Mouse (Mus musculus) liver, embryonic 13.5 days (tissue): Measurements from ENCODE around the gene Bmper. TPM values are rescaled to one million over a fixed set of nuclear protein-coding genes. Genes with fewer than 3 reads are reported as not detected.

ENCODE experiments used
- ATAC-seq: fragments of 200-750 bp; cut with Nextera tagmentation; 2 replicates; pipeline ENCODE4 v1.8.0; 2017; ENCODE audit warnings: low read depth, mild to moderate bottlenecking, moderate number of reproducible peaks, moderate library complexity
- DNase-seq: peaks from one replicate; pipeline ENCODE4 v3.0.0; 2022
- H3K27ac ChIP-seq: fragments of 300-500 bp; sonication (generic); 2 replicates; pipeline ENCODE4 v1.5.1; 2015; ENCODE audit warnings: moderate library complexity, mild to moderate bottlenecking, inconsistent platforms
- H3K27me3 ChIP-seq: fragments of 300-500 bp; sonication (generic); 2 replicates; pipeline ENCODE4 v1.6.1; 2015; ENCODE audit warnings: mild to moderate bottlenecking, inconsistent platforms
- H3K36me3 ChIP-seq: fragments of 300-500 bp; sonication (generic); 2 replicates; pipeline ENCODE4 v1.6.1; 2015; ENCODE audit warnings: mild to moderate bottlenecking, inconsistent platforms
- H3K4me1 ChIP-seq: fragments of 300-500 bp; sonication (generic); replicated peaks from 2 replicates; pipeline ENCODE4 v1.6.1; 2015; ENCODE audit warnings: inconsistent platforms
- H3K4me2 ChIP-seq: fragments of 300-500 bp; sonication (generic); 2 replicates; pipeline ENCODE4 v1.6.1; 2015; ENCODE audit warnings: inconsistent platforms, mild to moderate bottlenecking, moderate library complexity
- H3K4me3 ChIP-seq: fragments of 300-500 bp; sonication (generic); replicated peaks from 2 replicates; pipeline ENCODE4 v1.5.1; 2015; ENCODE audit warnings: mild to moderate bottlenecking, inconsistent platforms
- H3K9ac ChIP-seq: fragments of 300-500 bp; sonication (generic); 2 replicates; pipeline ENCODE4 v1.6.1; 2015; ENCODE audit warnings: mild to moderate bottlenecking, inconsistent platforms
- H3K9me3 ChIP-seq: fragments of 300-500 bp; sonication (generic); replicated peaks from 2 replicates; pipeline ENCODE4 v1.6.1; 2016; ENCODE audit warnings: inconsistent platforms
- WGBS: fragments of 180-500 bp; shearing (Covaris S2); methylation state at CpG from one replicate; pipeline ENCODE4 v1.1.7; 2015; ENCODE audit not compliant: insufficient replicate concordance; 5-methylcytosine and 5-hydroxymethylcytosine counted together
- polyA plus RNA-seq: library from polyadenylated mRNA; unstranded; fragments of >200 nt; fragmentation: Nextera tagmentation; extraction: Ambion mirVana; gene quantifications from 2 replicates; pipeline ENCODE4 v1.2.1, GENCODE M21; 2015

Bmper gene
- polyA plus RNA-seq, 1 experiment from 2014 or later, result 0.28 TPM

- 29% methylated on average over 3 of the region's 3 CpGs for WGBS
- no peak for ATAC-seq
- Histone ChIP-seq H3K27ac (no peak overlapping the region), H3K9ac (no peak overlapping the region), H3K4me3 (no peak overlapping the region), H3K9me3 (no peaks in the 10 kb centered on the region), H3K36me3 (no peaks in the 10 kb centered on the region), H3K4me2 (no peak overlapping the region), H3K27me3 (no peaks in the 10 kb centered on the region), H3K4me1 (no peaks in the 10 kb centered on the region)
- no peak for DNase-seq
Measured at GRCm38 (mm10) chr9:23497626-23498025, 274.8 kb downstream of the Bmper start.

DNA sequence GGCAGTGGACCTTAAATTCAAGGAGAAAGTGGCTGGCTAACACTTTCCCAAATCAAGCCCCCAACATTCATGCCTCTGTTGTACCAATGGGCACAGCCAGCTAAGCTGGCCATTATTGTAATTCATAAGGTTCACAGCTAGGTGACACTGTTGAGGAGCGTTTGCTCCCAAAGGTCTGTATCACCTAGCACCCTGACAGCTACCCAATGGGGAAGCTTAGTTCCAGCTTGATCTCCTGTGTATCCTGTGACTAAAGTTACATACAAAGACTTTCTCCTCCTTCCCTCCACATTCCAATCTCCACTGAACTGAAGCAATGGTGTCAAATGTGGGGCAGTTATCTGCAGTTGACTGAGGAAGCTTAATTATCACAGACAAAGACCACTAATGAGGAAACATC lies 311.0 kb downstream of the Bmper start:
- H3K36me3 ChIP-seq, result no peaks in the 10 kb centered on the region
- H3K4me3 ChIP-seq, result no peak overlapping the region
- H3K4me2 ChIP-seq, result no peak overlapping the region
- H3K27ac ChIP-seq, result no peak overlapping the region
- 17% methylated on average over 1 of the region's 1 CpGs for WGBS
- ATAC-seq (no peak), DNase-seq (no peak)
- no peak overlapping the region for H3K9ac ChIP-seq
- H3K9me3 ChIP-seq, result no peaks in the 10 kb centered on the region
- no peaks in the 10 kb centered on the region for H3K27me3 ChIP-seq
- no peaks in the 10 kb centered on the region for H3K4me1 ChIP-seq
